7 mouse cellular contexts compared by ENCODE assay signal in genomic region chr12:52782902-52783441, GRCm38 (mm10).
A peak's percentile ranks its signal among the peaks of the same experiment; 100 is the strongest.
DNase-seq lines count a peak whose midpoint lies in the region; ATAC-seq lines count a peak whose summit lies in the region.

No protein-coding gene starts in this region.

- peaks cover 11% of the 10 kb centered on the region for H3K4me1 ChIP-seq in heart, embryonic 16.5 days (ENCODE audit: control insufficient read depth, insufficient read depth, low read length)
- H3K4me1 ChIP-seq in limb, embryonic 12.5 days (replicated peaks), result peaks cover 6% of the 10 kb centered on the region; the same call in 1 of the 2 replicates

- peak overlapping the region; percentile 72 for H3K4me2 ChIP-seq in heart, embryonic 16.5 days (ENCODE audit: low read depth, low read length)
- peak overlapping the region; percentile 55 for H3K4me2 ChIP-seq in limb, embryonic 12.5 days

- no peaks in the 10 kb centered on the region for H3K9me3 ChIP-seq in heart, embryonic 16.5 days (replicated peaks; ENCODE audit: control insufficient read depth, low read length)
- no peaks in the 10 kb centered on the region for H3K9me3 ChIP-seq in limb, embryonic 12.5 days

- H3K27me3 ChIP-seq in heart, embryonic 16.5 days (ENCODE audit: control insufficient read depth, insufficient read depth, low read length), result no peaks in the 10 kb centered on the region
- no peaks in the 10 kb centered on the region for H3K27me3 ChIP-seq in limb, embryonic 12.5 days

- no peaks in the 10 kb centered on the region for H3K36me3 ChIP-seq in heart, embryonic 16.5 days (ENCODE audit: control insufficient read depth, insufficient read depth)
- H3K36me3 ChIP-seq in limb, embryonic 12.5 days, result no peaks in the 10 kb centered on the region

- H3K4me3 ChIP-seq in heart, embryonic 16.5 days (ENCODE audit: low read length), result peak overlapping the region; percentile 46
- H3K4me3 ChIP-seq in limb, embryonic 12.5 days (replicated peaks), result peak overlapping the region; percentile 20

- peak; percentile 76 for ATAC-seq in heart, embryonic 16.5 days (replicated peaks; ENCODE audit: extremely low read depth, insufficient read depth, low FRiP score)
- ATAC-seq in limb, embryonic 12.5 days (ENCODE audit: insufficient number of reproducible peaks, insufficient read depth, low FRiP score, low TSS enrichment, low read depth), result no peak; the same call in 1 of the 2 replicates

- peak; percentile 63 for DNase-seq in CD4-positive, CD25-positive, alpha-beta regulatory T cell, adult 2 months (ENCODE audit: low read depth, low spot score)
- DNase-seq in NIH3T3 (ENCODE audit: low read depth), result peak; percentile 69
- peak; percentile 53 to 59 for DNase-seq in cerebellum, postnatal 36 days
- DNase-seq in naive thymus-derived CD4-positive, alpha-beta T cell, adult 2 months (ENCODE audit: low read depth), result peak; percentile 65
- DNase-seq in right cerebral cortex, postnatal 10 days (ENCODE audit: low spot score in 2 of 2), result no peak

- peak overlapping the region; percentile 59 for H3K27ac ChIP-seq in heart, embryonic 16.5 days (ENCODE audit: low read length)
- no peak overlapping the region for H3K27ac ChIP-seq in limb, embryonic 12.5 days

- H3K9ac ChIP-seq in heart, embryonic 16.5 days (ENCODE audit: low read length), result peak overlapping the region; percentile 59
- no peak overlapping the region for H3K9ac ChIP-seq in limb, embryonic 12.5 days (replicated peaks)

- 7% methylated on average over 14 of the region's 14 CpGs for WGBS in heart, embryonic 16.5 days
- 20% methylated on average over 14 of the region's 14 CpGs for WGBS in limb, embryonic 12.5 days

Comparison
In these comparisons a context has a peak if more than half of its experiments do, and no peak if none do; other contexts are left out.
1. DNase-seq: peak in CD4-positive, CD25-positive, alpha-beta regulatory T cell, adult 2 months (single experiment), NIH3T3 (single experiment), cerebellum, postnatal 36 days (2 of 2) and naive thymus-derived CD4-positive, alpha-beta T cell, adult 2 months (single experiment); none in right cerebral cortex, postnatal 10 days (0 of 2).